Mouse (Mus musculus) neutrophil, adult 5-6 weeks (primary cell): ENCODE data around the gene Fam198a. TPM values are rescaled to one million over a fixed set of nuclear protein-coding genes. Genes with fewer than 3 reads are reported as not detected.

Experiments
- ATAC-seq: fragments of 151-379, 151-347 bp; 2 replicates; pipeline ENCODE4 v1.8.0; 2017; ENCODE audit warnings: mild to moderate bottlenecking, moderate TSS enrichment; ENCODE audit not compliant: insufficient number of reproducible peaks, poor library complexity, low FRiP score, severe bottlenecking; ENCODE audit errors: extremely low read depth
- total RNA-seq: library from RNA; stranded (forward); fragments of 200-1000 nt; gene quantifications from 2 replicates; pipeline ENCODE4 v1.2.3, GENCODE M21; 2017

Fam198a gene
- total RNA-seq, 1 experiment from 2014 or later: not detected

- no peak for ATAC-seq
Observed at GRCm38 (mm10) chr9:121974141-121974986, 23.6 kb downstream of the Fam198a start.

GRCm38 (mm10) chr9:121975321-121975720 lies 24.5 kb downstream of the Fam198a start:
- no peak for ATAC-seq

- no peak for ATAC-seq
Observed at GRCm38 (mm10) chr9:121981046-121981445, 30.3 kb downstream of the Fam198a start.

- ATAC-seq: no peak
Observed at GRCm38 (mm10) chr9:121981466-121982105, 30.8 kb downstream of the Fam198a start.

GRCm38 (mm10) chr9:121982214-121982613 lies 31.4 kb downstream of the Fam198a start:
- no peak for ATAC-seq

GRCm38 (mm10) chr9:121982665-121983064 lies 31.9 kb downstream of the Fam198a start:
- no peak for ATAC-seq

- ATAC-seq: 0 out of 2 replicates have a peak, but pooled peaks have one; percentile 15
Observed at GRCm38 (mm10) chr9:121983504-121983903, 32.7 kb downstream of the Fam198a start.

GRCm38 (mm10) chr9:121984465-121985461 lies 34.0 kb downstream of the Fam198a start:
- peak; percentile 73 for ATAC-seq

- no peak for ATAC-seq
Observed at GRCm38 (mm10) chr9:121988910-121989309, 38.1 kb downstream of the Fam198a start.

GRCm38 (mm10) chr9:121989536-121989935 lies 38.7 kb downstream of the Fam198a start:
- ATAC-seq: no peak

- no peak for ATAC-seq
Observed at GRCm38 (mm10) chr9:121991041-121991440, 40.3 kb downstream of the Fam198a start.

- ATAC-seq: no peak
Observed at GRCm38 (mm10) chr9:121993047-121993446, 42.3 kb downstream of the Fam198a start.

GRCm38 (mm10) chr9:121995077-121995476 lies 44.3 kb downstream of the Fam198a start:
- no peak for ATAC-seq

- no peak for ATAC-seq
Observed at GRCm38 (mm10) chr9:121995508-121996131, 44.8 kb downstream of the Fam198a start.

- no peak for ATAC-seq
Observed at GRCm38 (mm10) chr9:121997010-121997409, 46.2 kb downstream of the Fam198a start, which contains the start of gene Pomgnt2. Gene Pomgnt2, minus strand, starts transcription at chr9:121997110.

- no peak for ATAC-seq
Observed at GRCm38 (mm10) chr9:121997978-121998377, 47.2 kb downstream of the Fam198a start.

GRCm38 (mm10) chr9:122006175-122006574 lies 55.4 kb downstream of the Fam198a start:
- ATAC-seq: no peak

- ATAC-seq: no peak
Observed at GRCm38 (mm10) chr9:122006609-122007008, 55.8 kb downstream of the Fam198a start.

- ATAC-seq: no peak
Observed at GRCm38 (mm10) chr9:122008876-122009275, 58.1 kb downstream of the Fam198a start.
